In genomic region chr16:10843486-10844318, GRCm38 (mm10) we compare ENCODE assay signal across 9 mouse cellular contexts. TPM values are rescaled to one million over a fixed set of nuclear protein-coding genes. Genes with fewer than 3 reads are reported as not detected.
DNase-seq lines count a peak whose midpoint lies in the region; ATAC-seq and TF ChIP-seq lines count a peak whose summit lies in the region.
"Had no signal": no experiment of that assay in that cellular context is flagged by ENCODE, and none has a peak within 500 bp of the region (broad histone marks: within the 10 kb centered on the region; RNA-seq: fewer than 3 reads in every experiment).

No protein-coding gene starts in this region.

- TF ChIP-seq POLR2A in bone marrow, adult 2 months (IDR thresholded peaks at IDR 0.05; ENCODE audit: borderline replicate concordance, control insufficient read depth, low read depth, low read length), result no peak
- TF ChIP-seq POLR2A in heart, adult 2 months (IDR thresholded peaks at IDR 0.05; ENCODE audit: insufficient read depth, low read depth, low read length), result no peak

- ATAC-seq in lung, postnatal 0 days, result peak; percentile 76

- no peak for TF ChIP-seq EP300 in heart, adult 2 months (IDR thresholded peaks at IDR 0.05; ENCODE audit: insufficient read depth, low read depth, low read length)
- peak; percentile 66; the same call in 1 of the 2 replicates for TF ChIP-seq EP300 in lung, postnatal 0 days (IDR thresholded peaks at IDR 0.05)

- 4% methylated on average over 18 of the region's 18 CpGs for WGBS in bone marrow, adult 2 months
- 6% methylated on average over 18 of the region's 18 CpGs for WGBS in heart, adult 2 months
- WGBS in lung, postnatal 0 days, result 5% methylated on average over 18 of the region's 18 CpGs

- peaks cover 55% of the 10 kb centered on the region for H3K4me1 ChIP-seq in E14TG2a.4 (replicated peaks; ENCODE audit: low read depth, low read length)
- peaks cover 3% of the 10 kb centered on the region; the same call in 1 of the 2 replicates for H3K4me1 ChIP-seq in bone marrow, adult 2 months (ENCODE audit: control insufficient read depth, insufficient read depth, low read length)
- peaks cover 5% of the 10 kb centered on the region for H3K4me1 ChIP-seq in heart, adult 2 months (ENCODE audit: control insufficient read depth, insufficient read depth, low read length)
- H3K4me1 ChIP-seq in lung, postnatal 0 days (ENCODE audit: insufficient read depth, low read depth, low read length), result peaks cover 13% of the 10 kb centered on the region

- peak overlapping the region; percentile 41 for H3K9ac ChIP-seq in heart, adult 2 months (ENCODE audit: low read depth, low read length)
- H3K9ac ChIP-seq in lung, postnatal 0 days (replicated peaks; ENCODE audit: low read depth), result no peak overlapping the region

- peaks cover 12% of the 10 kb centered on the region for H3K36me3 ChIP-seq in E14TG2a.4 (ENCODE audit: insufficient read depth, low read length)
- no peaks in the 10 kb centered on the region for H3K36me3 ChIP-seq in heart, adult 2 months (ENCODE audit: control insufficient read depth, insufficient read depth, low read length)
- no peaks in the 10 kb centered on the region for H3K36me3 ChIP-seq in lung, postnatal 0 days (ENCODE audit: insufficient read depth, low read length)

- H3K4me3 ChIP-seq in E14TG2a.4 (replicated peaks; ENCODE audit: low read length), result peak overlapping the region; percentile 63
- H3K4me3 ChIP-seq in bone marrow, adult 2 months (replicated peaks; ENCODE audit: control insufficient read depth, low read depth, low read length), result peak overlapping the region; percentile 45
- H3K4me3 ChIP-seq in heart, adult 2 months, result peak overlapping the region; percentile 45
- peak overlapping the region; percentile 11; the same call in 1 of the 2 replicates for H3K4me3 ChIP-seq in lung, postnatal 0 days (ENCODE audit: low read depth, low read length)

- peak overlapping the region; percentile 50 for H3K4me2 ChIP-seq in lung, postnatal 0 days (replicated peaks; ENCODE audit: low read depth, low read length)

- no peaks in the 10 kb centered on the region for H3K27me3 ChIP-seq in E14TG2a.4 (ENCODE audit: insufficient read depth, low read length)
- no peaks in the 10 kb centered on the region for H3K27me3 ChIP-seq in heart, adult 2 months (ENCODE audit: control insufficient read depth, insufficient read depth, low read length)
- no peaks in the 10 kb centered on the region for H3K27me3 ChIP-seq in lung, postnatal 0 days (replicated peaks; ENCODE audit: insufficient read depth, low read length)

- H3K27ac ChIP-seq in bone marrow, adult 2 months (ENCODE audit: control insufficient read depth, insufficient read depth, low read depth, low read length, poor library complexity), result peak overlapping the region; percentile 67
- no peak overlapping the region; the same call in 1 of the 2 replicates for H3K27ac ChIP-seq in heart, adult 2 months
- H3K27ac ChIP-seq in lung, postnatal 0 days (ENCODE audit: low read length), result peak overlapping the region; percentile 28; the same call in 1 of the 2 replicates

- TF ChIP-seq CTCF in E14TG2a.4 (conservative IDR thresholded peaks at IDR 0.05; ENCODE audit: low read length), result no peak
- no peak for TF ChIP-seq CTCF in bone marrow, adult 2 months (IDR thresholded peaks at IDR 0.05; ENCODE audit: control insufficient read depth, insufficient read depth, low read length)
- no peak for TF ChIP-seq CTCF in heart, adult 2 months (IDR thresholded peaks at IDR 0.05)
- no peak for TF ChIP-seq CTCF in lung, postnatal 0 days (IDR thresholded peaks at IDR 0.05)

- peak; percentile 49 to 75 for DNase-seq in heart, adult 2 months
- DNase-seq in kidney, adult 9 months, result peak; percentile 28
- DNase-seq in lung, postnatal 0 days (ENCODE audit: low spot score), result peak; percentile 74
- DNase-seq in retina, embryonic 14.5 days (ENCODE audit: low spot score), result peak; percentile 42
- no peak for DNase-seq in frontal cortex, postnatal 36 days (ENCODE audit: low spot score in 2 of 2)
- no peak for DNase-seq in right cerebral cortex, postnatal 14 days

- H3K79me2 ChIP-seq in heart, adult 2 months (replicated peaks; ENCODE audit: control insufficient read depth, insufficient read depth, low read length), result no peaks in the 10 kb centered on the region

- H3K9me3 ChIP-seq in E14TG2a.4 (ENCODE audit: low read length), result no peaks in the 10 kb centered on the region
- H3K9me3 ChIP-seq in lung, postnatal 0 days (ENCODE audit: low read length), result no peaks in the 10 kb centered on the region

- intact Hi-C loops in heart, adult 2 months (cut with DNase I), result loop anchor here (10.0 kb wide), 1 partner anchor 179 kb away; no protein-coding TSS in a partner anchor

RNA-seq across cellular contexts. Expression of gene Rmi2, which starts 8.8 kb away (rescaled TPM):
- polyA plus RNA-seq in bone marrow, adult 2 months (2011; ENCODE audit: insufficient read depth, insufficient read length, low replicate concordance, missing spikeins), result 3.8 and 4.8 TPM in 2 replicates
- total RNA-seq in heart, adult 2 months (2021), result under 1 TPM; 0.26 to 0.30 TPM
- 0.45 and 0.47 TPM in 2 replicates for polyA plus RNA-seq in heart, adult 2 months (2012; rRNA removed)
- polyA plus RNA-seq in lung, postnatal 0 days (2015; fragmentation: Nextera tagmentation; extraction: Ambion mirVana), result 0.44 and 0.51 TPM in 2 replicates

RNA-seq across cellular contexts. Expression of gene Gm11172, which starts 31.0 kb away (rescaled TPM):
- polyA plus RNA-seq in bone marrow, adult 2 months (2011; ENCODE audit: insufficient read depth, insufficient read length, low replicate concordance, missing spikeins), result not detected in 2 replicates
- total RNA-seq in heart, adult 2 months (2021), result not detected
- not detected in 2 replicates for polyA plus RNA-seq in heart, adult 2 months (2012; rRNA removed)
- polyA plus RNA-seq in lung, postnatal 0 days (2015; fragmentation: Nextera tagmentation; extraction: Ambion mirVana), result not detected in 2 replicates
- polyA plus RNA-seq: frontal cortex, adult 2 months had no signal

RNA-seq across cellular contexts. Expression of gene Prm1, which starts 38.1 kb away (rescaled TPM):
- polyA plus RNA-seq in bone marrow, adult 2 months (2011; ENCODE audit: insufficient read depth, insufficient read length, low replicate concordance, missing spikeins), result 4.6 TPM in 1 of 2 replicates, not detected in the other
- not detected for total RNA-seq in heart, adult 2 months (2021)
- 4.7 and 5.2 TPM in 2 replicates for polyA plus RNA-seq in heart, adult 2 months (2012; rRNA removed)
- polyA plus RNA-seq in lung, postnatal 0 days (2015; fragmentation: Nextera tagmentation; extraction: Ambion mirVana), result not detected in 2 replicates
- polyA plus RNA-seq: frontal cortex, adult 2 months had no signal

RNA-seq across cellular contexts. Expression of gene Prm2, which starts 47.8 kb away (rescaled TPM):
- not detected in 2 replicates for polyA plus RNA-seq in bone marrow, adult 2 months (2011; ENCODE audit: insufficient read depth, insufficient read length, low replicate concordance, missing spikeins)
- not detected for total RNA-seq in heart, adult 2 months (2021)
- polyA plus RNA-seq in heart, adult 2 months (2012; rRNA removed), result 4.9 and 5.7 TPM in 2 replicates
- not detected in 2 replicates for polyA plus RNA-seq in lung, postnatal 0 days (2015; fragmentation: Nextera tagmentation; extraction: Ambion mirVana)
- polyA plus RNA-seq: frontal cortex, adult 2 months had no signal

RNA-seq across cellular contexts. Expression of gene Prm3, which starts 53.0 kb away (rescaled TPM):
- polyA plus RNA-seq in bone marrow, adult 2 months (2011; ENCODE audit: insufficient read depth, insufficient read length, low replicate concordance, missing spikeins), result not detected in 2 replicates
- not detected for total RNA-seq in heart, adult 2 months (2021)
- polyA plus RNA-seq in heart, adult 2 months (2012; rRNA removed), result 0.41 TPM in 1 of 2 replicates, not detected in the other
- polyA plus RNA-seq in lung, postnatal 0 days (2015; fragmentation: Nextera tagmentation; extraction: Ambion mirVana), result not detected in 2 replicates
- polyA plus RNA-seq: frontal cortex, adult 2 months had no signal

Comparison
In these comparisons a context has a peak if more than half of its experiments do, and no peak if none do; other contexts are left out.
1. H3K4me3 ChIP-seq: peak in every context shown above with its lines; median percentile 63 in E14TG2a.4; 45 in bone marrow, adult 2 months; 45 in heart, adult 2 months; 11 in lung, postnatal 0 days.
2. DNase-seq: peak in heart, adult 2 months (2 of 2), kidney, adult 9 months (single experiment), lung, postnatal 0 days (single experiment) and retina, embryonic 14.5 days (single experiment); none in frontal cortex, postnatal 36 days (0 of 2) and right cerebral cortex, postnatal 14 days (single experiment).